Mouse (Mus musculus): ENCODE measurements at regions not wholly inside any gene's neighbourhood (a gene's known extent, or its start where the extent isn't known, plus 50 kb on each side); places are given as distances from the start of the nearest gene placed in this dataset.

DNA sequence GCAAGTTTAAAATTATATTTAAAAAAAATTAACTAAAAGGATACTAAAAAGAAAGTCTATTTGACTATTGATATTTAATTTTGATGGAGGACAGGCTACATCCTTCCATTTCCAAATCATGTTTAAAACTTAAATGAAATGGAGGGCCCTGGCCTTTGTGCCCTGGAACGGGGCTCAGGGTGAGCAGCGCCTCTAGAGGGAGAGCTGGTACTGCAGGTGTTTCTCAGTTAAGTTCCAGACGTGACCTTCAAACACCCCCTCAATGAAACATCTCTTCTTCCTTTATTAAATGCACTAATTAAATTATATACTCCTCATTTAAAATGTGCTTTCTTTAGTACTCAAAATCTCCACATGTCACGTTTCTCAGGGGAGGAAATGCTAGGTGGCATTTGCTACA lies 282.5 kb downstream of the Sox11 start:
- TF ChIP-seq POLR2A (IDR thresholded peaks at IDR 0.05; ENCODE audit: insufficient read depth, low read depth, low read length) (no peak), CTCF (IDR thresholded peaks at IDR 0.05; ENCODE audit: insufficient read depth, low read depth, low read length) (0 out of 2 replicates have a peak, but pooled peaks have one; percentile 33)
- Histone ChIP-seq H3K4me3 (ENCODE audit: insufficient read depth, low read depth, low read length) (no peak overlapping the region), H3K4me1 (ENCODE audit: control insufficient read depth, insufficient read depth, low read length) (peaks cover 16% of the 10 kb centered on the region), H3K27ac (ENCODE audit: insufficient read depth, low read depth, low read length) (no peak overlapping the region)
- 36% methylated on average over 4 of the region's 4 CpGs for WGBS

DNA sequence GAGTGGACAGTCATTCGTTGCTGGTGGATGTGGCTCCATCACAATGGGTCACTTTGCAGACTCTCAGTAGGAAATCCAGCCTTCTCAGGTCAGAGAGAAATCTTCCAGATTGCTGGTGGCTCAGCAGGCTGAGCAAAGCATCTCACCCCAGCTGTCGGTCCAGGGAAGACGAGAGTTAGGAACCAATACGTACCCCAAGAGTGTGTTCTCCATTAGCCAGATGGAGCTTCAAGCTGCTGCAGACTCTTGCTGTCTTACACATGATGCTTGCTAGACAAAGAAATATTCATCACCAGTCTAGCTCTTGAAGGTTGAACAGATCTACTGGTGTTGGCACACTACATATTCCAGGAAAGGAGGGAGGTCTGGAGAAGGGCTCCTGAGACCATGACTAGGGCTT lies 288.0 kb downstream of the Sox11 start:
- 96% methylated on average over 4 of the region's 4 CpGs for WGBS
- Histone ChIP-seq H3K4me3 (ENCODE audit: insufficient read depth, low read depth, low read length) (no peak overlapping the region), H3K27ac (ENCODE audit: insufficient read depth, low read depth, low read length) (no peak overlapping the region), H3K4me1 (ENCODE audit: control insufficient read depth, insufficient read depth, low read length) (no peaks in the 10 kb centered on the region)
- TF ChIP-seq CTCF (IDR thresholded peaks at IDR 0.05; ENCODE audit: insufficient read depth, low read depth, low read length) (no peak), POLR2A (IDR thresholded peaks at IDR 0.05; ENCODE audit: insufficient read depth, low read depth, low read length) (no peak)

DNA sequence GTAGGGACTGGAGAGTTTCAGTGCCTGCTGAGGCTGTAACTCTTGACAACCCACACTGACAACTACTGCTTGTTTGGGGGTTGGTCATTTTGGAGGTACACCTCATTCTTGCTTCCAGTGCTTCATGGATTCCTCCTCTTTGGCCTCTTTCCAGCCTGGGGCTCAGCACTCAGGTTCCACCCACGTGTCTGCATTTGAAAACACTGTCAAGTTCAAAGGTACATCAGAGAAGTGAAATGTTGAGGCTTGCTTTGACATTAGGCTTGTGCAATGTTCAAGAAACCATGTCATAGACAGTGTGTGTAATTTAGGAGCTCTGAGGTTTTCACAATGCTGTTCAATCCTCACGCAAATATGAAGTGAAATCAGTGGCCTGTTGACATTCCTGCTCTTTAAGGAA lies 304.5 kb downstream of the Sox11 start:
- TF ChIP-seq POLR2A (IDR thresholded peaks at IDR 0.05; ENCODE audit: insufficient read depth, low read depth, low read length) (no peak), CTCF (IDR thresholded peaks at IDR 0.05; ENCODE audit: insufficient read depth, low read depth, low read length) (no peak)
- Histone ChIP-seq H3K4me1 (ENCODE audit: control insufficient read depth, insufficient read depth, low read length) (no peaks in the 10 kb centered on the region), H3K27ac (ENCODE audit: insufficient read depth, low read depth, low read length) (no peak overlapping the region), H3K4me3 (ENCODE audit: insufficient read depth, low read depth, low read length) (no peak overlapping the region)
- WGBS: 85% methylated on average over 2 of the region's 2 CpGs

DNA sequence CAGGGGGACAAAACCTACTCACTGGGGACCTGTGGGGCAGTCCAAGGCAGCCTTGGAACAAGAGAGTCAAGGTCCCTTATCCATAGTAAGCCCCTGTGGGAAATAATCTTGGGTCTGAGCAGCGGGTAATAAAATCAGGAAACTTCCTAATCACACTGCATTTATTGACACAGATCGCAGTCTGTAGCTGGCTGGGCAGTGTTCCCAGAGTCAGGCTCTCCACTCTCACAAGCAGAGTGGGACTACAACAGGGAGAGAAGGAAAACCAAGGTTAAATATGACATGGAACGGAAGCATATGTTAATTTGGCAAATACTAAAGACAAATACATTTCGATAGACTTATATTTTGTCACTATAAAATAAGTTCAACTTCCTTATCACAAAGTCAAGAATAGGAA lies 322.6 kb downstream of the Sox11 start:
- WGBS: 67% methylated on average over 4 of the region's 4 CpGs
- no peak overlapping the region for H3K27ac ChIP-seq (ENCODE audit: insufficient read depth, low read depth, low read length)
- no peak overlapping the region for H3K4me3 ChIP-seq (ENCODE audit: insufficient read depth, low read depth, low read length)
- TF ChIP-seq POLR2A (IDR thresholded peaks at IDR 0.05; ENCODE audit: insufficient read depth, low read depth, low read length): no peak
- H3K4me1 ChIP-seq (ENCODE audit: control insufficient read depth, insufficient read depth, low read length): no peaks in the 10 kb centered on the region

DNA sequence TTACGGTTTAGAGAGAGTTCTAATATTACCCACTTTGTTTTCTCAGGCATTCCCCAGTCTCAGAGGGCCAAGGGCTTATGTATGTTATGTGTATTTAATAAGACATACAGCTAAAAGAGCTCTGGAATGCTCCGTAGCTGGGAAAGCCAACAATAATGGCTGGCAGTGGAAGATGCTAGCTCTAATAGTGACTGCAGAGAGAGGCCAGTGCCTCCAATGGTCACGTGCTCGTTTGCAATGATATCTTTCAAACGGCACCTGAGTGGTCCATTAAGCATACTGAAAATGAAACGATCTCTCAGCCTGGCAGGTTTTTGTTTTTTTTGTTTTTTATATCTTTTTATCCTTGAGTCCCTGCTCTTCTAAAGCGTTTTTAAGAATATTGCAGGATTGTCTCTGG lies 324.0 kb downstream of the Sox11 start:
- no peak for TF ChIP-seq CTCF (IDR thresholded peaks at IDR 0.05; ENCODE audit: insufficient read depth, low read depth, low read length)
- TF ChIP-seq POLR2A (IDR thresholded peaks at IDR 0.05; ENCODE audit: insufficient read depth, low read depth, low read length): no peak
- Histone ChIP-seq H3K4me1 (ENCODE audit: control insufficient read depth, insufficient read depth, low read length) (no peaks in the 10 kb centered on the region), H3K27ac (ENCODE audit: insufficient read depth, low read depth, low read length) (no peak overlapping the region), H3K4me3 (ENCODE audit: insufficient read depth, low read depth, low read length) (no peak overlapping the region)
- WGBS: 62% methylated on average over 7 of the region's 7 CpGs

DNA sequence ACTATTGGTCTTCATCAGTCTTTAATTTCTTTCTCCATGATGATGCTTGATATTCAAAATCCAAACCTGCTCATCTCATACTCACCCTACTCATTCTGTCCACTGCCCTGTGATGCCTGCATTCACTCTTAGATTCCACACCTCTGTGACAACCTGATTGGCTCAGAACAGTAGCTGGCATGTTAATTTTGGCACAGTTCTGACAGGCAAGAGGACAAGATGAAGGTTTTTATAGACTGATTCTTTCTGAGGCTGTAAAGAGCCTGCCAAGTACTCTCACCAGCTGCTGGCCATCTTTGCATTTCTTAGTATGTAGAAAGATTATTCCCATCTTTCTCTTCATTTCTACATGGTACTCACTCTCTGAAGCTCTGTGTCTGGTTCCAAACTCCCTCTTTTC lies 343.1 kb downstream of the Sox11 start:
- no peaks in the 10 kb centered on the region for H3K4me1 ChIP-seq (ENCODE audit: control insufficient read depth, insufficient read depth, low read length)
- TF ChIP-seq CTCF (IDR thresholded peaks at IDR 0.05; ENCODE audit: insufficient read depth, low read depth, low read length) (no peak), POLR2A (IDR thresholded peaks at IDR 0.05; ENCODE audit: insufficient read depth, low read depth, low read length) (no peak)
- H3K4me3 ChIP-seq (ENCODE audit: insufficient read depth, low read depth, low read length): no peak overlapping the region
- no peak overlapping the region for H3K27ac ChIP-seq (ENCODE audit: insufficient read depth, low read depth, low read length)

DNA sequence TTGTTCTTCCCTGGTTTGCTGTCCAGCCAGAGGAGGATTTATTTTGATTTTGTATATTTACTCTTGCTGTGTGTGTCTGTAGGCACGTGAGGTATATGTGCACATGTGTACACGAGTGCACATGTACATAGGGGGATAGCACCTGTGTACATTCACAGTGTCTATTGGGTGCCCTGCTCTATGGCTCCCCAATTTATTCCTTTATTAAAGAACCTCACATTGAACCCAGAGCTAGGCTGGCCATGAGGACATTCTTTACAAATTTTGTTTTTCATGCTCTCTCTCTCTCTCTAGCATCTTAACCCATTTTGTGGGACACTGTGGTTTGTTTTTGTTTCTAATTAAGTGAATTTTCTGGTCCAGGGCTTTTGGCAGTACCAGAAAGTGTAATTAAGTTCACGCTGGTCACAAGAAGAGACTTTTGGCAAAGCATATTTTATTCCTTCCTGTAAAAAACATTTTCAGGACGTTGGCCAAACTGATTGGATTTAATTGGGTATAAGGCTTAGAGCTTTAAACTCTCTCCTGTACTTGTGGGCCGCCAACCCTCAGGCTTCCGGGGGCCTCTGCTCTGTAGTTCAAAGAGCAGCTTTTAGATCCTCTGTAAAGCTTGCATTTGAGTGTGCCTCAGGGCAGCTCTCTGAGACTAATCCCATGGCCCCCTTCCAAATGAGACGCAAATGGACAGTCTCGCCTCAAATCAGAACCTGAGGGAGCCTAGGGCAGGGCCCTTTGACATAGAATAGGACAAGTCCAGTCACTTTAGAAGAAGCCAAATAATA lies 365.9 kb downstream of the Sox11 start:
- no peak overlapping the region for H3K4me3 ChIP-seq (ENCODE audit: insufficient read depth, low read depth, low read length)
- WGBS: 51% methylated on average over 8 of the region's 8 CpGs
- H3K27ac ChIP-seq (ENCODE audit: insufficient read depth, low read depth, low read length): no peak overlapping the region
- TF ChIP-seq CTCF (IDR thresholded peaks at IDR 0.05; ENCODE audit: insufficient read depth, low read depth, low read length) (no peak), POLR2A (IDR thresholded peaks at IDR 0.05; ENCODE audit: insufficient read depth, low read depth, low read length) (no peak)
- no peaks in the 10 kb centered on the region for H3K4me1 ChIP-seq (ENCODE audit: control insufficient read depth, insufficient read depth, low read length)

DNA sequence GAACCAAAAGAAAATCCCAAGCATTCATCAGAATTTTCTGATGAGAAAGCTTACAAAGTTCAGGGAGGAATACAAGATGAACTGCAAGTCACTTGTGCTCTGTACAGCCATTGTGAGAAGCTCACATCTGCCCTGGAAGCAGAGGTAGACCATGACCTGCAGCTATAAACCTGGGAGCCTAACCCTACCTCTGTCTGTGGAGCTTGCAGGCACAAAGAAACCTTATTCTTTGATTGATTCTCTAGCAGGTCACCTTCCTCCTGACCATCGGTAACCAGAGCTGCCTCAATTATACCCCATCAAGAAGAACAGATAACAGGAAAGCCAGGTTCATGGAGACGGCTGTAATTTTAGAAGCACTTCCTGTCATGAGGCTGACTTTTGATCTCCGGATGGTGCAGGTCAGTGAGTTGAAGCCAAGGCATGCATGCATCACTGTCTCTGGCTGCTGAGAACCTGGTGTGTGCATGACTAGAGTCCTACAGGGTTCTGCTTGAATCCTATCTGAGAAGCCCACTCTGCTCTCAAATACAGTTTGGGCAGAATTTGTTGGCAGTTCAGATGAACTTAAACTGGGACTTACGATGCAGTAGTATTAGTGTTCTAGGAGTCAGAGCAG lies 369.8 kb downstream of the Sox11 start:
- TF ChIP-seq CTCF (IDR thresholded peaks at IDR 0.05; ENCODE audit: insufficient read depth, low read depth, low read length) (no peak), POLR2A (IDR thresholded peaks at IDR 0.05; ENCODE audit: insufficient read depth, low read depth, low read length) (no peak)
- 90% methylated on average over 4 of the region's 4 CpGs for WGBS
- no peak overlapping the region for H3K27ac ChIP-seq (ENCODE audit: insufficient read depth, low read depth, low read length)
- H3K4me1 ChIP-seq (ENCODE audit: control insufficient read depth, insufficient read depth, low read length): no peaks in the 10 kb centered on the region
- H3K4me3 ChIP-seq (ENCODE audit: insufficient read depth, low read depth, low read length): no peak overlapping the region

DNA sequence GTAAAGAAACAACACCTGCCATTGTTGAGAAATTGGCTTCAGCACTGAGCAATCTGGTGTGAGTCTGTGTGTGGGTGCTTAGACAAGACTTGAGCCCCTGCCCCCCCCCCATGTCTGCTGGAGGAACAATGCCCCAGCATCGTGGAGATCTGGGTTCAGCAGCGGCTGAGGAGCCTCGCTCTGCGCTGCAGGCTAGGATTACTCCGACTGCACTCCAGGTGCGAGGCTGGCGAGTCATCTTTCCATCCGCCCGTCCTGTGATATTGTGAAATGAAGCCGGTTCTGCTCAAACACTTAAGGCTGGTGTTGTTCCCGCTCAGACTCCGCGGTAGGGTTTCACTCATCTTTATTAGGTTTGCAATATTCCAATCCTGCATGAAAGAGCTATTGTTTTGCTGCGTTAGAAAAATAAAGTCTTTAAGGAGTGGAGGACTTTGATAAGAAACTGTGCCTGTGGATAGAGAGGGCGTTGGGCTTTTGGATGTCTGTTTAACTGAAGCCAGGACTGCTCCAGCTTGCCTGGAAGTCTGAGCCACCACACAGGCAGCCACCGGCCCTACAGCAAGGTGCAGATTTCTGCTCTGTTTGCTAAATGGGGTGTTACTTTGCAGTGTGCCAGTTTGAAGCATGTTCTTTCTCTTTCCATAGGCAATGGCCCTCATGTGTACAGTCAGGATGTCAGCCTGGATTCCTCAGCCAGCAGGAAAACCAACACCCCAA lies 375.2 kb downstream of the Sox11 start:
- Histone ChIP-seq H3K4me1 (ENCODE audit: control insufficient read depth, insufficient read depth, low read length) (no peaks in the 10 kb centered on the region), H3K4me3 (ENCODE audit: insufficient read depth, low read depth, low read length) (no peak overlapping the region), H3K27ac (ENCODE audit: insufficient read depth, low read depth, low read length) (no peak overlapping the region)
- TF ChIP-seq CTCF (IDR thresholded peaks at IDR 0.05; ENCODE audit: insufficient read depth, low read depth, low read length) (no peak), POLR2A (IDR thresholded peaks at IDR 0.05; ENCODE audit: insufficient read depth, low read depth, low read length) (no peak)
- 51% methylated on average over 16 of the region's 16 CpGs for WGBS
